Mouse (Mus musculus): Measurements from ENCODE around the gene Fam83f.

- TF ChIP-seq CTCF (IDR thresholded peaks at IDR 0.05; ENCODE audit: extremely low read depth, insufficient read depth, low read length) (no peak), POLR2A (IDR thresholded peaks at IDR 0.05; ENCODE audit: extremely low read depth, insufficient read depth, low read length) (no peak)
These were observed 77.3 kb downstream of the Fam83f start for GRCm38 (mm10) chr15:80748979-80749378.

Data from cortical plate, adult 2 months (tissue).